Mouse (Mus musculus) embryonic facial prominence, embryonic 10.5 days (tissue): ENCODE data around the gene Cd81. TPM values are rescaled to one million over a fixed set of nuclear protein-coding genes. Genes with fewer than 3 reads are reported as not detected.

ENCODE experiments used
- DNase-seq: peaks from one replicate; pipeline ENCODE4 v3.0.0-alpha.2; 2017; ENCODE audit warnings: low spot score
- H3K27ac ChIP-seq: fragments of 300-500 bp; sonication (generic); replicated peaks from 2 replicates; pipeline ENCODE4 v1.5.1; 2016; ENCODE audit warnings: mild to moderate bottlenecking
- H3K27me3 ChIP-seq: fragments of 300-500 bp; sonication (generic); replicated peaks from 2 replicates; pipeline ENCODE4 v1.6.1; 2016; ENCODE audit warnings: low read depth, mild to moderate bottlenecking; ENCODE audit not compliant: poor library complexity, severe bottlenecking
- H3K36me3 ChIP-seq: fragments of 300-500 bp; sonication (generic); replicated peaks from 2 replicates; pipeline ENCODE4 v1.6.1; 2016; ENCODE audit warnings: mild to moderate bottlenecking, moderate library complexity
- H3K4me1 ChIP-seq: fragments of 300-500 bp; sonication (generic); 2 replicates; pipeline ENCODE4 v1.6.1; 2016
- H3K4me3 ChIP-seq: fragments of 300-500 bp; sonication (generic); 2 replicates; pipeline ENCODE4 v1.5.1; 2016; ENCODE audit warnings: mild to moderate bottlenecking, moderate library complexity
- H3K9me3 ChIP-seq: fragments of 300-500 bp; sonication (generic); 2 replicates; pipeline ENCODE4 v1.6.1; 2016; ENCODE audit warnings: mild to moderate bottlenecking
- WGBS: fragments of 180-500 bp; shearing (Covaris S2); methylation state at CpG from one replicate; pipeline ENCODE4 v1.1.7; 2016; 5-methylcytosine and 5-hydroxymethylcytosine counted together
- polyA plus RNA-seq: library from polyadenylated mRNA; unstranded; fragments of >200 nt; fragmentation: Nextera tagmentation; extraction: Ambion mirVana; gene quantifications from 2 replicates; pipeline ENCODE4 v1.2.1, GENCODE M21; 2016

Cd81 gene
- polyA plus RNA-seq, 1 experiment from 2014 or later: 255 TPM

GRCm38 (mm10) chr7:143095554-143095907, 43.0 kb downstream of the Cd81 start:
- WGBS: 71% methylated on average over 1 of the region's 1 CpGs
- Histone ChIP-seq H3K9me3 (no peaks in the 10 kb centered on the region), H3K27me3 (peaks cover 38% of the 10 kb centered on the region), H3K27ac (no peak overlapping the region), H3K4me1 (0 out of 2 replicates have a peak, but pooled peaks cover 5% of the 10 kb centered on the region), H3K36me3 (no peaks in the 10 kb centered on the region), H3K4me3 (no peak overlapping the region)
- no peak for DNase-seq

DNA sequence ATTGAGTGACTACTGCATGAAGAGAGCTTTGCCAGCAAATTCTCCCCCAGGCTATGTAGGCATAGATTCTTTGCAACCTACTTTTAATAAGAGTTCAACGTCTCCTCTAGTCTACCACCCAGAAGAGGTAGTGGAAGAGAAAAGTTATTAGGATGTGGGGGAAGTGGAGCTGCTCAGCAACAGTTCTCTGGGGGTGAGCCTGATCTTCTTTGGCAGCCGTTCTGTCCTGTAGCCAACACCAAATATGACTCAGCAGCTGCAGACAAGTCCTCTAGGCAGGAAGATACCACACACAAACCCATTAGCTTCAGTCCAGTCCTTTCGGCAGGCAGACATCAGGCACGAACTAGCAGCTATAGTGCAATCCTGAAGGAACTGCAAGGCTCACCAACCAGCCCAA, 48.2 kb downstream of the Cd81 start:
- Histone ChIP-seq H3K36me3 (no peaks in the 10 kb centered on the region), H3K4me1 (no peaks in the 10 kb centered on the region), H3K4me3 (no peak overlapping the region), H3K27me3 (peaks cover 43% of the 10 kb centered on the region), H3K9me3 (no peaks in the 10 kb centered on the region), H3K27ac (no peak overlapping the region)
- no peak for DNase-seq
- 77% methylated on average over 4 of the region's 4 CpGs for WGBS

DNA sequence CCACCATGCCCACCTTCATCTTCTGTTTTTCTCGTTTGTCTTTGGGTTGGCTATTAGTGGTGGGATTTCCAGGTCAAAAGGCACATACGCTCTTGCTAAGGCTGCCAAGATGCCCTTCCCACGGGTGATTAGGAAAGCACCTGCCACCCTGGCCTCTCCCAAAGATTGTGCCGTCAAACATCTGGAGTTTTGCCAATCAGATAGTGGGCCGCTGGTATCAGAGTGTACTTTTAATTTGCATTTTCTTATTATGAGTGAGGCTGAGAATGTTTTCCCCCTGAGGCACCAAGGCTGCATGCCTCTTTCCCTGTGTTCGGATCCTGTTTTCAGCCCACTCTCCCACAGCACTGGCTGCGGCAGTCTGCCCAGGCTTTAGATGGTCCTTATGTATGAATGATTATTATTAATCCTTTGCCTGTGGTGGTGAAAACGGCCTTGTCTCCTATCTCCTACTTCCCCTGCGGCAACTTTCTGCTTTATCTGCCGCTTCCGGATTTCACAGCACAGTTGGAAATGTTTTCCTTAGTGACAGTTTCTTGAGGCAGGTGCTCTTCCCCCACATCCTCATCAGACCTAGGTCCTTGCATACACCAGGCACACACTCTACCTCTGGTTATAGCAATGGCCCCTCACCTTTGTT, 52.8 kb downstream of the Cd81 start:
- no peaks in the 10 kb centered on the region for H3K36me3 ChIP-seq
- no peak overlapping the region for H3K4me3 ChIP-seq
- no peaks in the 10 kb centered on the region for H3K9me3 ChIP-seq
- no peak for DNase-seq
- H3K4me1 ChIP-seq: peaks cover 28% of the 10 kb centered on the region
- no peak overlapping the region for H3K27ac ChIP-seq
- 71% methylated on average over 11 of the region's 11 CpGs for WGBS
- H3K27me3 ChIP-seq: peaks cover 70% of the 10 kb centered on the region

GRCm38 (mm10) chr7:143106062-143106461, 53.5 kb downstream of the Cd81 start, which contains the start of gene Kcnq1:
TSS of gene Kcnq1 (plus strand) at chr7:143106362.
- Histone ChIP-seq H3K4me3 (peak within 1 kb of the TSS; percentile 56), H3K27ac (peak within 1 kb of the TSS; percentile 16; the same call in 1 of the 2 replicates), H3K4me1 (peaks cover 28% of the 10 kb centered on the region), H3K9me3 (no peaks in the 10 kb centered on the region), H3K36me3 (no peaks in the 10 kb centered on the region), H3K27me3 (peaks cover 70% of the 10 kb centered on the region)
- no peak for DNase-seq
- WGBS: 71% methylated on average over 4 of the region's 4 CpGs

GRCm38 (mm10) chr7:143106672-143107465, 54.3 kb downstream of the Cd81 start:
- Histone ChIP-seq H3K4me1 (peaks cover 28% of the 10 kb centered on the region), H3K9me3 (no peaks in the 10 kb centered on the region), H3K27ac (peak overlapping the region; percentile 16; the same call in 1 of the 2 replicates), H3K27me3 (peaks cover 77% of the 10 kb centered on the region), H3K4me3 (peak overlapping the region; percentile 56), H3K36me3 (no peaks in the 10 kb centered on the region)
- 8% methylated on average over 57 of the region's 57 CpGs for WGBS
- peak; percentile 64 for DNase-seq

DNA sequence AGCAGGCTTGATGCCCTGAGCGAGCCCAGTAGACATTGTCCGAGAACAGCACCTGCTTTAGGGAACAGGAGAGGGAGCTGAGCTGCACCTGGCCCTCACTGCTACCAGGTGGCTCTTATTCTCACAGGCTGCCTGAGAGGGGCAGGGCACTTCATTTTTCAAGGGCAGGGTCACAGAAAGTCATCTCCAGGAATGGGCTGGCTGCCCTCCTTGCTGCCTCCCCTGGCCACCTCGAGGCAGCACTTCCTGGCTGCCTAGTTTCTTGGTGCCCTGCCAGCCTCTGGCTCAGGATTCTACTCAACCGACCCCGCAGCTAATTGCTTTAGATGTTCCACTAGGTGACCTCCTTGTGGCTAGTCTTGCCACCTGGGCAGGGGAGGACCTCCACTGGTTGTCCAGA, 55.7 kb downstream of the Cd81 start:
- peaks cover 28% of the 10 kb centered on the region for H3K4me1 ChIP-seq
- no peaks in the 10 kb centered on the region for H3K9me3 ChIP-seq
- H3K27me3 ChIP-seq: peaks cover 86% of the 10 kb centered on the region
- H3K36me3 ChIP-seq: no peaks in the 10 kb centered on the region
- WGBS: 48% methylated on average over 5 of the region's 5 CpGs
- no peak overlapping the region for H3K4me3 ChIP-seq
- DNase-seq: no peak
- no peak overlapping the region for H3K27ac ChIP-seq

GRCm38 (mm10) chr7:143108996-143109660, 56.6 kb downstream of the Cd81 start:
- no peaks in the 10 kb centered on the region for H3K9me3 ChIP-seq
- H3K27ac ChIP-seq: no peak overlapping the region
- WGBS: 24% methylated on average over 3 of the region's 3 CpGs
- H3K36me3 ChIP-seq: no peaks in the 10 kb centered on the region
- H3K4me1 ChIP-seq: peaks cover 28% of the 10 kb centered on the region
- DNase-seq: no peak
- peaks cover 86% of the 10 kb centered on the region for H3K27me3 ChIP-seq
- no peak overlapping the region for H3K4me3 ChIP-seq

DNA sequence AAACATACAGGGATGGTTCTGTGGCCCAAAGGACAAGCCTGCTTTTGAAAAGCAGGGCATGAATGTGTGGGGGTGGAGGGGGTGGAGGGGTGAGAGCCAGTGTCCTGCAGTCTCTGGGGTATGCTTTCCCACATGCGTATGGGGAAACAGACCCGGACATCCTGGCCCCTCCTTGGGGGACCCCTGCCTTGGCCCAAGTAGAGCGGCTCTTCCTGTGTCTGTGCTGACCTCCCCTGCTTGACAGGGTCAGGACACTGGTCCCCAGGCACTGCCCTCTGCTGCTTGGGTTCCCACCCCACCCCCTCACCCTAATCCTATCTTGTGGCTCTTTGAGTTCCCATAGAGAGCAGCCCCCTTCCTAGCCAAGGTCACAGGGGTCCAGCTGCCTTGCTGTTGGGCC, 57.2 kb downstream of the Cd81 start:
- Histone ChIP-seq H3K36me3 (no peaks in the 10 kb centered on the region), H3K27ac (no peak overlapping the region), H3K9me3 (peaks cover 2% of the 10 kb centered on the region; the same call in 1 of the 2 replicates), H3K27me3 (peaks cover 80% of the 10 kb centered on the region), H3K4me1 (peaks cover 28% of the 10 kb centered on the region), H3K4me3 (no peak overlapping the region)
- no peak for DNase-seq
- 63% methylated on average over 3 of the region's 3 CpGs for WGBS

- H3K4me1 ChIP-seq: peaks cover 28% of the 10 kb centered on the region
- WGBS: 71% methylated on average over 1 of the region's 1 CpGs
- no peaks in the 10 kb centered on the region for H3K36me3 ChIP-seq
- no peak for DNase-seq
- H3K9me3 ChIP-seq: peaks cover 6% of the 10 kb centered on the region; the same call in 1 of the 2 replicates
- peaks cover 69% of the 10 kb centered on the region for H3K27me3 ChIP-seq
- H3K27ac ChIP-seq: no peak overlapping the region; the same call in 1 of the 2 replicates
- no peak overlapping the region for H3K4me3 ChIP-seq
Observed at GRCm38 (mm10) chr7:143110803-143111202, 58.3 kb downstream of the Cd81 start.

DNA sequence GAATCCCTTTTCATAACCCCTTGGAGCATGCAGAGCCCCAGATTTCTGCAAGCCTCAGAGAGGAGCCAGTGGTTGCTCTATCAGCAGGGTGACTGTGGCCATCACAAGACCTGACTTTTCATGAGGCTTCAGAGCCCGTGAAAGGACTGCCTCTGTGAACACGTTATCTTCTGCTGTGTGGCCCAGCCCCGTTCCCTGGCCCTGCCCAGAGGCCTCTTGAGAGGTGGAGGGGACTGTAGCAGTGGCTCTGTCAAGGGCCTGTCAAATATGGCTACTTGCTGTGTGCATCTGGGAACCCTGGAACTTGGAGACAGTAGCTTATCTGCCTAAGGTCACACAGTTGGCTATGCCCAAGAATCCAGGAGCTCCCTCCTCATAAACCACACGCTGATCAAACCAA, 59.2 kb downstream of the Cd81 start:
- no peaks in the 10 kb centered on the region for H3K36me3 ChIP-seq

GRCm38 (mm10) chr7:143112395-143112794, 59.9 kb downstream of the Cd81 start:
- Histone ChIP-seq H3K4me1 (peaks cover 19% of the 10 kb centered on the region), H3K9me3 (peaks cover 6% of the 10 kb centered on the region; the same call in 1 of the 2 replicates), H3K27me3 (peaks cover 53% of the 10 kb centered on the region), H3K27ac (no peak overlapping the region), H3K36me3 (no peaks in the 10 kb centered on the region), H3K4me3 (no peak overlapping the region)
- 51% methylated on average over 1 of the region's 1 CpGs for WGBS
- DNase-seq: no peak

More for the DNA sequence above, 59.2 kb downstream of the Cd81 start:
- H3K4me3 ChIP-seq: no peak overlapping the region
- peaks cover 6% of the 10 kb centered on the region; the same call in 1 of the 2 replicates for H3K9me3 ChIP-seq
- DNase-seq: no peak
- H3K27ac ChIP-seq: no peak overlapping the region
- 71% methylated on average over 4 of the region's 4 CpGs for WGBS
- H3K27me3 ChIP-seq: peaks cover 60% of the 10 kb centered on the region
- peaks cover 26% of the 10 kb centered on the region for H3K4me1 ChIP-seq

DNA sequence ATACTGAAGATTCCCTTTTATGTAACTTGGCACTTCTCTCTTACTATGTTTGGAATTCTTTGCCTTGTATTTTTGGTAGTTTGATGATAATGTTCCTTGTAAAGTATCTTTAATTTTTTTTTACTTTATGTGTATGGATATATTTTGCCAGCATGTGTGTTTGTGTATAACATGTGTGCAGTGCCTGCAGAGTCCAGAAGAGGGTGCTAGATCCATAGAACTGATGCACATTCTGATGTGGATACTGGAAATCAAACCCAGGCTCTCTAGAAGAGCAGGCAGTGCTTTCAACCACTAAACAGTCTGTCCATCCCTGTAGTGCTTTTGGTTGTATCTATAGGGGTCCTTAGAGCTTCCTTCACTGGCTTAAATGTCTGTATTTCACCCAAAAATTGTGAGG, 62.2 kb downstream of the Cd81 start:
- no peak overlapping the region for H3K27ac ChIP-seq
- peaks cover 17% of the 10 kb centered on the region for H3K4me1 ChIP-seq
- H3K4me3 ChIP-seq: no peak overlapping the region
- H3K27me3 ChIP-seq: peaks cover 29% of the 10 kb centered on the region
- no peak for DNase-seq
- H3K36me3 ChIP-seq: no peaks in the 10 kb centered on the region
- peaks cover 6% of the 10 kb centered on the region; the same call in 1 of the 2 replicates for H3K9me3 ChIP-seq
